Mouse (Mus musculus): ENCODE results near the gene Rhbg.

GRCm38 (mm10) chr3:88234041-88234440, 20.5 kb downstream of the Rhbg start:
- TF ChIP-seq CTCF (IDR thresholded peaks at IDR 0.05; ENCODE audit: control insufficient read depth, insufficient read depth, insufficient read length) (no peak), USF1 (IDR thresholded peaks at IDR 0.05; ENCODE audit: low read depth) (peak; percentile 63), MAX (IDR thresholded peaks at IDR 0.05) (no peak)

Measured in C2C12 (cell line).